Mouse (Mus musculus) heart, postnatal 4 days (tissue): Measurements from ENCODE around the gene Man2a1. TPM values are rescaled to one million over a fixed set of nuclear protein-coding genes. Genes with fewer than 3 reads are reported as not detected.

Source experiments
- DNase-seq: peaks from one replicate; pipeline ENCODE4 v3.0.0; 2021
- total RNA-seq, 2 experiments: library from RNA; stranded (reverse); gene quantifications; 2 replicates each; pipeline ENCODE4 v1.2.3; 2021

Gene Man2a1
- total RNA-seq, 2 experiments from 2014 or later: 30.7 to 31.0 TPM

- DNase-seq: no peak
Measured at GRCm38 (mm10) chr17:64637868-64638537, 37.5 kb downstream of the Man2a1 start.

- no peak for DNase-seq
Measured at GRCm38 (mm10) chr17:64641376-64641775, 40.8 kb downstream of the Man2a1 start.

GRCm38 (mm10) chr17:64643644-64644043 lies 43.1 kb downstream of the Man2a1 start:
- no peak for DNase-seq

GRCm38 (mm10) chr17:64644888-64645605 lies 44.5 kb downstream of the Man2a1 start:
- DNase-seq: no peak

- no peak for DNase-seq
Measured at GRCm38 (mm10) chr17:64647396-64647795, 46.9 kb downstream of the Man2a1 start.

- no peak for DNase-seq
Measured at GRCm38 (mm10) chr17:64650702-64651101, 50.2 kb downstream of the Man2a1 start.

GRCm38 (mm10) chr17:64653621-64654020 lies 53.1 kb downstream of the Man2a1 start:
- DNase-seq: no peak

- DNase-seq: no peak
Measured at GRCm38 (mm10) chr17:64659682-64660081, 59.1 kb downstream of the Man2a1 start.

- DNase-seq: no peak
Measured at GRCm38 (mm10) chr17:64666518-64666917, 66.0 kb downstream of the Man2a1 start.

- DNase-seq: no peak
Measured at GRCm38 (mm10) chr17:64668504-64668903, 68.0 kb downstream of the Man2a1 start.

GRCm38 (mm10) chr17:64674401-64674800 lies 73.9 kb downstream of the Man2a1 start:
- no peak for DNase-seq

- no peak for DNase-seq
Measured at GRCm38 (mm10) chr17:64674980-64675379, 74.4 kb downstream of the Man2a1 start.

- peak; percentile 71 for DNase-seq
Measured at GRCm38 (mm10) chr17:64676735-64677469, 76.4 kb downstream of the Man2a1 start.

GRCm38 (mm10) chr17:64681461-64681860 lies 80.9 kb downstream of the Man2a1 start:
- DNase-seq: no peak

- peak; percentile 26 for DNase-seq
Measured at GRCm38 (mm10) chr17:64681927-64682326, 81.4 kb downstream of the Man2a1 start.

GRCm38 (mm10) chr17:64684088-64684487 lies 83.6 kb downstream of the Man2a1 start:
- no peak for DNase-seq

- DNase-seq: peak; percentile 60
Measured at GRCm38 (mm10) chr17:64685216-64685903, 84.8 kb downstream of the Man2a1 start.

- DNase-seq: no peak
Measured at GRCm38 (mm10) chr17:64689614-64690013, 89.1 kb downstream of the Man2a1 start.

- DNase-seq: no peak
Measured at GRCm38 (mm10) chr17:64697277-64697831, 96.8 kb downstream of the Man2a1 start.

GRCm38 (mm10) chr17:64698516-64698915 lies 98.0 kb downstream of the Man2a1 start:
- DNase-seq: no peak

- DNase-seq: no peak
Measured at GRCm38 (mm10) chr17:64703649-64704230, 103.2 kb downstream of the Man2a1 start.

GRCm38 (mm10) chr17:64707529-64707928 lies 107.0 kb downstream of the Man2a1 start:
- no peak for DNase-seq
